Mouse (Mus musculus): Measurements from ENCODE around the gene Ntrk2.

GRCm38 (mm10) chr13:59146616-59147015 lies 340.2 kb downstream of the Ntrk2 start:
- TF ChIP-seq RAD21 (IDR thresholded peaks at IDR 0.05; ENCODE audit: low read depth, low read length) (no peak), CTCF (IDR thresholded peaks at IDR 0.05 in 2 of 3, conservative IDR thresholded peaks at IDR 0.05 in 1 of 3; ENCODE audit: control insufficient read depth in 1 of 3, insufficient read depth in 1 of 3, low read depth in 2 of 3, low read length in 3 of 3, poor library complexity in 1 of 3, severe bottlenecking in 1 of 3) (no peak), BHLHE40 (IDR thresholded peaks at IDR 0.05; ENCODE audit: borderline replicate concordance, low read depth, low read length) (no peak), CHD1 (IDR thresholded peaks at IDR 0.05; ENCODE audit: low read depth, low read length) (no peak), JUND (IDR thresholded peaks at IDR 0.05; ENCODE audit: low read depth, low read length) (no peak), MAX (IDR thresholded peaks at IDR 0.05; ENCODE audit: low read length) (no peak), GATA1 (IDR thresholded peaks at IDR 0.05; ENCODE audit: low read depth, low read length) (no peak), USF2 (IDR thresholded peaks at IDR 0.05; ENCODE audit: borderline replicate concordance in 1 of 2, insufficient read depth in 1 of 2, low read depth in 1 of 2, low read length in 2 of 2) (no peak), NRF1 (IDR thresholded peaks at IDR 0.05; ENCODE audit: insufficient read depth, low read depth, low read length, poor library complexity, severe bottlenecking) (no peak), POLR2AphosphoS2 (IDR thresholded peaks at IDR 0.05; ENCODE audit: low read length) (no peak), SIN3A (IDR thresholded peaks at IDR 0.05; ENCODE audit: low read length) (no peak)
